In the genomic region with DNA sequence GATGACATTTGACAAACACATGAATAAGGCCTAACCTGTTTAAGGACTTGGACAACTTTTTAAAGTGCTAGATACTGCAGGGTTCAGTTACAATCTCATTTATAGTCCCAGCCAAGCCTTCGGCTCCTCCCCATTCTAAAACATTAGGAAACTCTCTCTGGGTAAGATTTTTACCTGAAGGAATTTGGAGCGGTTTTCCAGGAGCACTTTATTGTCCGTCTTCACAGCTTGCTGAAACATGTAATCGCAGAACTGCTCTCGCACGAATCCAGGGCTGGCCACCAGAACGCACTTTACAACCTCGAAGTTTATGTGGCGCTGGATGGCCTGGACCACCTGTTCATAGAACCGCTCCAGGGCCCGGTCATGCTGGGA, we compare ENCODE assay signal across 8 mouse cellular contexts. TPM values are rescaled to one million over a fixed set of nuclear protein-coding genes. Genes with fewer than 3 reads are reported as not detected.
DNase-seq lines count a peak whose midpoint lies in the region; ATAC-seq and TF ChIP-seq lines count a peak whose summit lies in the region.

No protein-coding gene starts in this region.

- no peak for DNase-seq in heart, postnatal 36 days
- DNase-seq in MEL (ENCODE audit: low read depth, low spot score) = peak; percentile 16
- peak; percentile 47 for DNase-seq in gonadal fat pad, adult 2 months (ENCODE audit: low read depth)
- DNase-seq in midbrain, embryonic 10.5 days (ENCODE audit: low spot score) = no peak
- DNase-seq in yolk sac, embryonic 10.5 days (ENCODE audit: low spot score) = no peak
- DNase-seq in gastrocnemius, postnatal 25 days = no peak

- peaks cover 14% of the 10 kb centered on the region for H3K36me3 ChIP-seq in heart, embryonic 15.5 days
- H3K36me3 ChIP-seq in MEL (ENCODE audit: control insufficient read depth in 1 of 2, insufficient read depth in 2 of 2, low read length in 2 of 2) = peaks cover 7 to 15% of the 10 kb centered on the region in 2 experiments; a peak in 3 of 4 replicates
- H3K36me3 ChIP-seq in midbrain, embryonic 10.5 days = peaks cover 38% of the 10 kb centered on the region

- peaks cover 47% of the 10 kb centered on the region for H3K4me1 ChIP-seq in heart, embryonic 15.5 days (replicated peaks)
- H3K4me1 ChIP-seq in MEL (ENCODE audit: control insufficient read depth in 1 of 2, insufficient read depth in 2 of 2, low read length in 2 of 2) = peaks cover 4 to 8% of the 10 kb centered on the region in 2 experiments; a peak in 2 of 4 replicates
- peaks cover 25% of the 10 kb centered on the region for H3K4me1 ChIP-seq in midbrain, embryonic 10.5 days

- peak overlapping the region; percentile 83 for H3K4me2 ChIP-seq in heart, embryonic 15.5 days

- H3K9me3 ChIP-seq in heart, embryonic 15.5 days (replicated peaks) = no peaks in the 10 kb centered on the region
- no peaks in the 10 kb centered on the region for H3K9me3 ChIP-seq in MEL (replicated peaks; ENCODE audit: insufficient read depth, low read length)
- peaks cover 2% of the 10 kb centered on the region; the same call in 1 of the 2 replicates for H3K9me3 ChIP-seq in midbrain, embryonic 10.5 days (replicated peaks)

- WGBS in heart, embryonic 15.5 days = 42% methylated on average over 11 of the region's 11 CpGs
- 70% methylated on average over 11 of the region's 11 CpGs for WGBS in midbrain, embryonic 10.5 days

- no peak for TF ChIP-seq POLR2A in MEL (IDR thresholded peaks at IDR 0.05; ENCODE audit: control insufficient read depth in 1 of 2, insufficient read depth in 1 of 2, low read depth in 1 of 2, low read length in 2 of 2, poor library complexity in 1 of 2)

- no peak for TF ChIP-seq EP300 in MEL (IDR thresholded peaks at IDR 0.05; ENCODE audit: low read depth in 1 of 2, low read length in 2 of 2)

- H3K9ac ChIP-seq in heart, embryonic 15.5 days = peak overlapping the region; percentile 75
- H3K9ac ChIP-seq in MEL (ENCODE audit: control insufficient read depth, low read depth, low read length, poor library complexity, severe bottlenecking) = peak overlapping the region; percentile 88

- no peaks in the 10 kb centered on the region for H3K27me3 ChIP-seq in heart, embryonic 15.5 days
- H3K27me3 ChIP-seq in MEL (ENCODE audit: control insufficient read depth in 1 of 2, insufficient read depth in 2 of 2, low read length in 2 of 2) = no peaks in the 10 kb centered on the region
- no peaks in the 10 kb centered on the region for H3K27me3 ChIP-seq in midbrain, embryonic 10.5 days (ENCODE audit: low read depth, poor library complexity, severe bottlenecking)

- H3K79me2 ChIP-seq in MEL (ENCODE audit: control insufficient read depth, insufficient read depth, low read length, poor library complexity) = peaks cover 20% of the 10 kb centered on the region

- no peak for TF ChIP-seq RAD21 in MEL (IDR thresholded peaks at IDR 0.05; ENCODE audit: low read depth, low read length)

- H3K4me3 ChIP-seq in heart, embryonic 15.5 days = peak overlapping the region; percentile 70
- peak overlapping the region; percentile 46 to 93 for H3K4me3 ChIP-seq in MEL (ENCODE audit: control insufficient read depth in 1 of 2, insufficient read depth in 1 of 2, low read depth in 2 of 2, low read length in 2 of 2)
- peak overlapping the region; percentile 80 for H3K4me3 ChIP-seq in midbrain, embryonic 10.5 days

- peak overlapping the region; percentile 96 for H3K27ac ChIP-seq in heart, embryonic 15.5 days
- H3K27ac ChIP-seq in MEL (ENCODE audit: control insufficient read depth, low read depth, low read length) = no peak overlapping the region
- peak overlapping the region; percentile 93 for H3K27ac ChIP-seq in midbrain, embryonic 10.5 days (replicated peaks)

- ATAC-seq in heart, embryonic 15.5 days (replicated peaks; ENCODE audit: insufficient number of reproducible peaks, insufficient read depth, low FRiP score, low read depth) = no peak
- no peak for ATAC-seq in inflammation-experienced regulatory T-cells, adult 6 months

- intact Hi-C loops in heart, postnatal 36 days (cut with DNase I) = loop anchor here (5.0 kb wide), 1 partner anchor 272 kb away; a partner anchor contains a TSS

- TF ChIP-seq CTCF in MEL (IDR thresholded peaks at IDR 0.05 in 2 of 3, conservative IDR thresholded peaks at IDR 0.05 in 1 of 3; ENCODE audit: control insufficient read depth in 1 of 3, insufficient read depth in 1 of 3, low read depth in 2 of 3, low read length in 3 of 3, poor library complexity in 1 of 3, severe bottlenecking in 1 of 3) = no peak

TF ChIP-seq in MEL, 35 proteins besides CTCF, POLR2A, EP300 and RAD21:
- TF ChIP-seq USF1 (IDR thresholded peaks at IDR 0.05; ENCODE audit: low read depth, low read length) (no peak), MXI1 (IDR thresholded peaks at IDR 0.05; ENCODE audit: low read depth, low read length) (no peak), ELF1 (IDR thresholded peaks at IDR 0.05; ENCODE audit: low read depth, low read length) (no peak), MAZ (IDR thresholded peaks at IDR 0.05; ENCODE audit: low read depth, low read length) (no peak), ETS1 (IDR thresholded peaks at IDR 0.05; ENCODE audit: low read depth, low read length) (no peak), GATA1 (IDR thresholded peaks at IDR 0.05; ENCODE audit: low read depth, low read length) (no peak), NELFE (IDR thresholded peaks at IDR 0.05; ENCODE audit: low read depth, low read length) (no peak), KAT2A (conservative IDR thresholded peaks at IDR 0.05; ENCODE audit: low read depth, low read length) (no peak), TBP (IDR thresholded peaks at IDR 0.05; ENCODE audit: low read depth, low read length) (no peak), HCFC1 (IDR thresholded peaks at IDR 0.05; ENCODE audit: low read depth, low read length) (no peak), SMC3 (IDR thresholded peaks at IDR 0.05; ENCODE audit: low read depth, low read length) (no peak), MAFK (IDR thresholded peaks at IDR 0.05; ENCODE audit: borderline replicate concordance, low read depth, low read length) (no peak)

RNA-seq across cellular contexts. Expression of a gene that starts 1.0 kb away (rescaled TPM):
- 4.7 and 5.5 TPM in 2 replicates for polyA plus RNA-seq in heart, embryonic 15.5 days (2015; fragmentation: Nextera tagmentation; extraction: Ambion mirVana)
- total RNA-seq in heart, postnatal 36 days (2021) = 10 to 100 TPM; 17.2 to 17.8 TPM
- total RNA-seq in MEL (2012; rRNA removed) = 30.4 and 32.6 TPM in 2 replicates
- 10 to 100 TPM in 1 of 2 experiments, not detected in 1; 39.7 TPM for polyA plus RNA-seq in MEL (2012; ENCODE audit: insufficient read depth in 1 of 2, insufficient read length in 2 of 2, low read depth in 1 of 2, low replicate concordance in 2 of 2, missing spikeins in 1 of 2)
- 26.4 and 26.8 TPM in 2 replicates for polyA plus RNA-seq in gonadal fat pad, adult 2 months (2012; rRNA removed)
- polyA plus RNA-seq in midbrain, embryonic 10.5 days (2016; fragmentation: Nextera tagmentation; extraction: Ambion mirVana) = 5.9 and 7.7 TPM in 2 replicates
- polyA plus RNA-seq in inflammation-experienced regulatory T-cells, adult 6 months (2017; shearing (Covaris generic)) = 1 to 10 TPM; 2.0 to 2.5 (median 2.5) TPM
- 10 to 100 TPM in 1 of 2 experiments, 1 to 10 TPM in 1; 9.7 to 11.8 TPM for total RNA-seq in gastrocnemius, postnatal 25 days (2021)

RNA-seq across cellular contexts. Expression of a gene that starts 12.7 kb away (rescaled TPM):
- polyA plus RNA-seq in heart, embryonic 15.5 days (2015; fragmentation: Nextera tagmentation; extraction: Ambion mirVana) = 6.0 and 8.9 TPM in 2 replicates
- 10 to 100 TPM; 10.5 to 11.9 TPM for total RNA-seq in heart, postnatal 36 days (2021)
- 0.31 TPM in 1 of 2 replicates, not detected in the other for total RNA-seq in MEL (2012; rRNA removed)
- polyA plus RNA-seq in MEL (2012; ENCODE audit: insufficient read depth in 1 of 2, insufficient read length in 2 of 2, low read depth in 1 of 2, low replicate concordance in 2 of 2, missing spikeins in 1 of 2) = not detected
- 3.8 and 4.1 TPM in 2 replicates for polyA plus RNA-seq in gonadal fat pad, adult 2 months (2012; rRNA removed)
- polyA plus RNA-seq in midbrain, embryonic 10.5 days (2016; fragmentation: Nextera tagmentation; extraction: Ambion mirVana) = 1.5 and 2.2 TPM in 2 replicates
- polyA plus RNA-seq in inflammation-experienced regulatory T-cells, adult 6 months (2017; shearing (Covaris generic)) = 1 to 10 TPM in 1 of 3 experiments, under 1 TPM in 1, not detected in 1; 0.95 to 1.1 TPM
- total RNA-seq in gastrocnemius, postnatal 25 days (2021) = 1 to 10 TPM in 1 of 2 experiments, not detected in 1; 2.8 TPM

RNA-seq across cellular contexts. Expression of a gene that starts 12.8 kb away (rescaled TPM):
- 23.5 and 25.6 TPM in 2 replicates for polyA plus RNA-seq in heart, embryonic 15.5 days (2015; fragmentation: Nextera tagmentation; extraction: Ambion mirVana)
- 10 to 100 TPM; 38.2 to 42.4 TPM for total RNA-seq in heart, postnatal 36 days (2021)
- total RNA-seq in MEL (2012; rRNA removed) = not detected in 2 replicates
- not detected for polyA plus RNA-seq in MEL (2012; ENCODE audit: insufficient read depth in 1 of 2, insufficient read length in 2 of 2, low read depth in 1 of 2, low replicate concordance in 2 of 2, missing spikeins in 1 of 2)
- 11.2 and 11.5 TPM in 2 replicates for polyA plus RNA-seq in gonadal fat pad, adult 2 months (2012; rRNA removed)
- polyA plus RNA-seq in midbrain, embryonic 10.5 days (2016; fragmentation: Nextera tagmentation; extraction: Ambion mirVana) = 3.9 and 4.7 TPM in 2 replicates
- under 1 TPM; 0.42 to 0.97 (median 0.77) TPM for polyA plus RNA-seq in inflammation-experienced regulatory T-cells, adult 6 months (2017; shearing (Covaris generic))
- 10 to 100 TPM in 1 of 2 experiments, 1 to 10 TPM in 1; 9.8 to 12.3 TPM for total RNA-seq in gastrocnemius, postnatal 25 days (2021)

Comparison
In these comparisons a context has a peak if more than half of its experiments do, and no peak if none do; other contexts are left out.
1. DNase-seq: peak in MEL (single experiment) and gonadal fat pad, adult 2 months (single experiment); none in heart, postnatal 36 days (0 of 2), midbrain, embryonic 10.5 days (single experiment), yolk sac, embryonic 10.5 days (single experiment) and gastrocnemius, postnatal 25 days (single experiment).
2. Peak in every context shown above with its lines, with median percentiles within 50 percentile points of each other: H3K4me3 ChIP-seq.